Mouse (Mus musculus): ENCODE results near the gene Hist2h2be. TPM values are rescaled to one million over a fixed set of nuclear protein-coding genes. Genes with fewer than 3 reads are reported as not detected.

Hist2h2be gene
- total and polyA plus RNA-seq, 3 experiments = 2.3 to 3.8 (median 2.9) TPM

GRCm38 (mm10) chr3:96269511-96270474, 48.9 kb downstream of the Hist2h2be start, which contains the start of gene Hist2h2bb:
Gene Hist2h2bb, plus strand, starts transcription at chr3:96269752.
- Histone ChIP-seq H3K27ac (ENCODE audit: insufficient read depth, low read depth) (peak within 1 kb of the TSS; percentile 98), H3K4me1 (ENCODE audit: control insufficient read depth in 1 of 2, insufficient read depth in 2 of 2) (peaks cover 0 to 35% of the 10 kb centered on the region in 2 experiments; a peak in 3 of 4 replicates), H3K9me3 (replicated peaks; ENCODE audit: low read length) (no peaks in the 10 kb centered on the region), H3K79me2 (replicated peaks; ENCODE audit: control insufficient read depth, extremely low read depth, insufficient read depth, poor library complexity, severe bottlenecking) (0 out of 2 replicates have a peak, but pooled peaks cover 6% of the 10 kb centered on the region), H3K27me3 (replicated peaks) (no peaks in the 10 kb centered on the region), H3K4me3 (replicated peaks in 1 of 3; ENCODE audit: low read depth in 2 of 3, low read length in 2 of 3, poor library complexity in 1 of 3) (peak within 1 kb of the TSS; percentile 49 to 69 (median 65)), H3K36me3 (replicated peaks in 1 of 2; ENCODE audit: control insufficient read depth in 1 of 2, insufficient read depth in 1 of 2, low read length in 1 of 2) (no peaks in the 10 kb centered on the region), H3K9ac (ENCODE audit: insufficient read depth, low read depth) (peak within 1 kb of the TSS; percentile 98), H3K4me2 (ENCODE audit: insufficient read depth, low read depth, poor library complexity, severe bottlenecking) (peak within 1 kb of the TSS; percentile 64)
- dilution Hi-C loops (cut with MboI; ENCODE audit: extremely low pct_ligation_motif_present, extremely low pct_unique_long_range_greater_than_20kb, low sequenced_read_pairs) = no loop called here
- DNase-seq (ENCODE audit: extremely low read depth) = peak; percentile 98
- in situ Hi-C loops (cut with MboI; ENCODE audit: low pct_ligation_motif_present, low pct_unique_long_range_greater_than_20kb, low sequenced_read_pairs) = no loop called here
- TF ChIP-seq RCOR1 (conservative IDR thresholded peaks at IDR 0.05; ENCODE audit: low read depth, low read length) = peak; percentile 92; the same call in 1 of the 2 replicates
- no peak for TF ChIP-seq USF1 (IDR thresholded peaks at IDR 0.05; ENCODE audit: low read depth, low read length)
- TF ChIP-seq RAD21 (IDR thresholded peaks at IDR 0.05; ENCODE audit: low read depth, low read length) = no peak
- TF ChIP-seq EP300 (IDR thresholded peaks at IDR 0.05; ENCODE audit: low read length) = no peak
- no peak for TF ChIP-seq JUN (IDR thresholded peaks at IDR 0.05; ENCODE audit: insufficient read depth, low read depth, low read length)
- TF ChIP-seq USF2 (conservative IDR thresholded peaks at IDR 0.05; ENCODE audit: low read depth, low read length) = peak; percentile 59
- TF ChIP-seq MAZ (IDR thresholded peaks at IDR 0.05; ENCODE audit: low read depth, low read length) = no peak
- TF ChIP-seq CHD2 (IDR thresholded peaks at IDR 0.05; ENCODE audit: low read length) = no peak; the same call in 1 of the 2 replicates
- no peak; the same call in 1 of the 2 replicates for TF ChIP-seq ETS1 (conservative IDR thresholded peaks at IDR 0.05; ENCODE audit: low read depth, low read length)
- TF ChIP-seq ELF1 (IDR thresholded peaks at IDR 0.05; ENCODE audit: low read depth, low read length) = peak; percentile 58
- no peak for TF ChIP-seq CTCF (conservative IDR thresholded peaks at IDR 0.05 in 1 of 2, IDR thresholded peaks at IDR 0.05 in 1 of 2; ENCODE audit: low read depth in 2 of 2, low read length in 2 of 2)
- TF ChIP-seq ZMIZ1 (IDR thresholded peaks at IDR 0.05; ENCODE audit: low read depth, low read length) = peak; percentile 100
- TF ChIP-seq TCF12 (IDR thresholded peaks at IDR 0.05; ENCODE audit: low read depth, low read length) = peak; percentile 96
- TF ChIP-seq MEF2A (IDR thresholded peaks at IDR 0.05; ENCODE audit: borderline replicate concordance, low read depth, low read length) = peak; percentile 65; the same call in 1 of the 2 replicates
- TF ChIP-seq E2F4 (IDR thresholded peaks at IDR 0.05; ENCODE audit: insufficient replicate concordance, low read depth, low read length) = 0 out of 2 replicates have a peak, but pooled peaks have one; percentile 9
- peak; percentile 42; the same call in 1 of the 2 replicates for TF ChIP-seq MYC (IDR thresholded peaks at IDR 0.05; ENCODE audit: low read depth, low read length)
- no peak for TF ChIP-seq ZC3H11A (IDR thresholded peaks at IDR 0.05; ENCODE audit: low read depth, low read length)
- TF ChIP-seq PAX5 (IDR thresholded peaks at IDR 0.05; ENCODE audit: low read length) = no peak
- TF ChIP-seq CHD1 (IDR thresholded peaks at IDR 0.05; ENCODE audit: low read depth, low read length) = no peak; the same call in 1 of the 2 replicates
- peak; percentile 100 for TF ChIP-seq NELFE (IDR thresholded peaks at IDR 0.05; ENCODE audit: low read depth, low read length)
- peak; percentile 2; the same call in 1 of the 2 replicates for TF ChIP-seq SMC3 (IDR thresholded peaks at IDR 0.05; ENCODE audit: low read depth, low read length)
- peak; percentile 78; the same call in 1 of the 2 replicates for TF ChIP-seq SIN3A (IDR thresholded peaks at IDR 0.05; ENCODE audit: low read length)
- TF ChIP-seq POLR2A (IDR thresholded peaks at IDR 0.05; ENCODE audit: low read depth, low read length) = peak; percentile 97
- TF ChIP-seq MAX (IDR thresholded peaks at IDR 0.05; ENCODE audit: low read length) = no peak; the same call in 1 of the 2 replicates
- no peak for TF ChIP-seq GABPA (IDR thresholded peaks at IDR 0.05; ENCODE audit: insufficient replicate concordance, low read depth, low read length)
- no peak for TF ChIP-seq JUND (conservative IDR thresholded peaks at IDR 0.05; ENCODE audit: low read depth, low read length)
- TF ChIP-seq HCFC1 (IDR thresholded peaks at IDR 0.05; ENCODE audit: low read depth, low read length) = peak; percentile 67
- peak; percentile 46; the same call in 1 of the 2 replicates for TF ChIP-seq BHLHE40 (IDR thresholded peaks at IDR 0.05; ENCODE audit: low read depth, low read length)
- TF ChIP-seq NRF1 (IDR thresholded peaks at IDR 0.05; ENCODE audit: low read depth, low read length) = peak; percentile 81
- 0 out of 2 replicates have a peak, but pooled peaks have one; percentile 46 for TF ChIP-seq KAT2A (IDR thresholded peaks at IDR 0.05; ENCODE audit: insufficient replicate concordance, low read length)
- no peak for TF ChIP-seq ZNF384 (IDR thresholded peaks at IDR 0.05; ENCODE audit: low read depth, low read length)
- 0 out of 2 replicates have a peak, but pooled peaks have one; percentile 58 for TF ChIP-seq UBTF (IDR thresholded peaks at IDR 0.05; ENCODE audit: low read depth, low read length)
- TF ChIP-seq IRF4 (IDR thresholded peaks at IDR 0.05; ENCODE audit: low read depth, low read length) = peak; percentile 67
- TF ChIP-seq MAFK (IDR thresholded peaks at IDR 0.05; ENCODE audit: insufficient replicate concordance, low read length) = peak; percentile 87
- peak; percentile 99 for TF ChIP-seq TBP (conservative IDR thresholded peaks at IDR 0.05; ENCODE audit: low read depth, low read length)
- TF ChIP-seq ZKSCAN1 (IDR thresholded peaks at IDR 0.05; ENCODE audit: borderline replicate concordance, low read depth, low read length) = no peak
- TF ChIP-seq MXI1 (IDR thresholded peaks at IDR 0.05; ENCODE audit: low read depth, low read length) = peak; percentile 67
